In the genomic region with DNA sequence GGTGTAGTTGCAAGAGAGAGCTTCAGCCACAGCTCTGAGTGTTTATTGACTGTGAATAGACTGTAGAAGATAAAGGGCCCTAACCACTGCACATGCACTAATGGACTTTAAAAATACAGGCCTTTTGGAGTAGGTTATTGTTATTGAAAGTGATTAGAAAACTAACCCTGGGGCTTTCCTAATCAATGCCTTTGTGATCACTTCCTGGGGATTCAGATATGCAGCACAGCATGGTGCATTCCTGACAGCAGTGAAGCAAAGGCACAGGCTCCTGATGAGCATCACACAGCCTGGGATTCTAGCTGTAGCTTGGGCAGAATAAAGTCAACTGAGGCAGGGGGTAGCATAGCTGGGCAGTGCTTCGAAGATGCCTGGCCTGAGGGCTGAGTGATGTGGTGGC, we compare ENCODE assay signal across 22 mouse cellular contexts.
DNase-seq lines count a peak whose midpoint lies in the region; ATAC-seq and TF ChIP-seq lines count a peak whose summit lies in the region.
"Had no signal": no experiment of that assay in that cellular context is flagged by ENCODE, and none has a peak within 500 bp of the region (broad histone marks: within the 10 kb centered on the region; RNA-seq: fewer than 3 reads in every experiment).

No protein-coding gene starts in this region.

- H3K4me1 ChIP-seq in CH12.LX (ENCODE audit: control insufficient read depth in 1 of 2, insufficient read depth in 2 of 2) = peaks cover 37 to 48% of the 10 kb centered on the region in 2 experiments
- H3K4me1 ChIP-seq in forebrain, embryonic 15.5 days = no peaks in the 10 kb centered on the region
- peaks cover 4% of the 10 kb centered on the region for H3K4me1 ChIP-seq in heart, embryonic 10.5 days
- H3K4me1 ChIP-seq: hindbrain, embryonic 15.5 days had no signal

- H3K9me3 ChIP-seq in CH12.LX (replicated peaks; ENCODE audit: low read length) = peaks cover 2% of the 10 kb centered on the region
- no peaks in the 10 kb centered on the region for H3K9me3 ChIP-seq in forebrain, embryonic 15.5 days
- H3K9me3 ChIP-seq in heart, embryonic 10.5 days = no peaks in the 10 kb centered on the region
- H3K9me3 ChIP-seq: embryonic facial prominence, embryonic 15.5 days; forebrain, embryonic 10.5 days; heart, embryonic 15.5 days; hindbrain, embryonic 10.5 days; hindbrain, embryonic 15.5 days had no signal

- TF ChIP-seq RAD21 in CH12.LX (IDR thresholded peaks at IDR 0.05; ENCODE audit: low read depth, low read length) = no peak

- no peak overlapping the region; the same call in 1 of the 2 replicates for H3K9ac ChIP-seq in CH12.LX (ENCODE audit: insufficient read depth, low read depth)
- no peak overlapping the region for H3K9ac ChIP-seq in forebrain, embryonic 15.5 days (replicated peaks)
- H3K9ac ChIP-seq: embryonic facial prominence, embryonic 15.5 days; heart, embryonic 15.5 days; hindbrain, embryonic 15.5 days had no signal

- 19% methylated on average over 1 of the region's 1 CpGs for WGBS in forebrain, embryonic 15.5 days
- 6% methylated on average over 1 of the region's 1 CpGs for WGBS in heart, embryonic 10.5 days

- H3K79me2 ChIP-seq in CH12.LX (replicated peaks; ENCODE audit: control insufficient read depth, extremely low read depth, insufficient read depth, poor library complexity, severe bottlenecking) = no peaks in the 10 kb centered on the region

- no peak for TF ChIP-seq POLR2A in CH12.LX (IDR thresholded peaks at IDR 0.05; ENCODE audit: low read depth, low read length)

- H3K4me2 ChIP-seq in CH12.LX (ENCODE audit: insufficient read depth, low read depth, poor library complexity, severe bottlenecking) = peak overlapping the region; percentile 51; the same call in 1 of the 2 replicates
- H3K4me2 ChIP-seq in forebrain, embryonic 15.5 days (replicated peaks) = no peak overlapping the region
- H3K4me2 ChIP-seq: embryonic facial prominence, embryonic 15.5 days; heart, embryonic 11.5 days; heart, embryonic 15.5 days; hindbrain, embryonic 15.5 days had no signal

- peak; percentile 6 for ATAC-seq in CD4-positive, CD25-positive, alpha-beta regulatory T cell, adult 4 months
- peak; percentile 13 for ATAC-seq in inflammation-experienced regulatory T-cells, adult 6 months
- no peak for ATAC-seq in forebrain, embryonic 15.5 days (replicated peaks)
- ATAC-seq: forebrain, embryonic 14.5 days had no signal

- H3K4me3 ChIP-seq in CH12.LX (replicated peaks in 1 of 3; ENCODE audit: low read depth in 2 of 3, low read length in 2 of 3, poor library complexity in 1 of 3) = no peak overlapping the region
- H3K4me3 ChIP-seq in forebrain, embryonic 15.5 days = no peak overlapping the region
- H3K4me3 ChIP-seq in heart, embryonic 10.5 days = no peak overlapping the region
- H3K4me3 ChIP-seq: embryonic facial prominence, embryonic 15.5 days; erythroblast, embryonic 14.5 days; forebrain, embryonic 10.5 days; heart, embryonic 15.5 days; hindbrain, embryonic 10.5 days; hindbrain, embryonic 15.5 days had no signal

- TF ChIP-seq EP300 in CH12.LX (IDR thresholded peaks at IDR 0.05; ENCODE audit: low read length) = no peak

- dilution Hi-C loops in CH12.LX (cut with MboI; ENCODE audit: extremely low pct_ligation_motif_present, extremely low pct_unique_long_range_greater_than_20kb, low sequenced_read_pairs) = no loop called here

- no peaks in the 10 kb centered on the region for H3K27me3 ChIP-seq in CH12.LX (replicated peaks)
- no peaks in the 10 kb centered on the region for H3K27me3 ChIP-seq in forebrain, embryonic 15.5 days
- no peaks in the 10 kb centered on the region for H3K27me3 ChIP-seq in heart, embryonic 10.5 days (ENCODE audit: insufficient read depth, poor library complexity, severe bottlenecking)
- H3K27me3 ChIP-seq: embryonic facial prominence, embryonic 15.5 days; heart, embryonic 15.5 days; hindbrain, embryonic 15.5 days had no signal

- peak overlapping the region; percentile 88 for H3K27ac ChIP-seq in CH12.LX (ENCODE audit: insufficient read depth, low read depth)
- H3K27ac ChIP-seq in forebrain, embryonic 15.5 days (replicated peaks) = no peak overlapping the region
- no peak overlapping the region for H3K27ac ChIP-seq in heart, embryonic 10.5 days
- H3K27ac ChIP-seq: embryonic facial prominence, embryonic 15.5 days; forebrain, embryonic 10.5 days; heart, embryonic 15.5 days; hindbrain, embryonic 10.5 days; hindbrain, embryonic 15.5 days had no signal

- no peaks in the 10 kb centered on the region for H3K36me3 ChIP-seq in CH12.LX (replicated peaks in 1 of 2; ENCODE audit: control insufficient read depth in 1 of 2, insufficient read depth in 1 of 2, low read length in 1 of 2)
- H3K36me3 ChIP-seq in forebrain, embryonic 15.5 days = no peaks in the 10 kb centered on the region
- no peaks in the 10 kb centered on the region for H3K36me3 ChIP-seq in heart, embryonic 10.5 days
- H3K36me3 ChIP-seq: embryonic facial prominence, embryonic 15.5 days; forebrain, embryonic 10.5 days; G1E; heart, embryonic 15.5 days; hindbrain, embryonic 10.5 days; hindbrain, embryonic 15.5 days had no signal

- in situ Hi-C loops in CH12.LX (cut with MboI; ENCODE audit: low pct_ligation_motif_present, low pct_unique_long_range_greater_than_20kb, low sequenced_read_pairs) = no loop called here

- no peak for TF ChIP-seq CTCF in CH12.LX (conservative IDR thresholded peaks at IDR 0.05 in 1 of 2, IDR thresholded peaks at IDR 0.05 in 1 of 2; ENCODE audit: low read depth in 2 of 2, low read length in 2 of 2)

- DNase-seq in CH12.LX (ENCODE audit: extremely low read depth) = peak; percentile 14
- peak; percentile 94 for DNase-seq in R1 (ENCODE audit: low read depth, low spot score)
- no peak for DNase-seq in Muller cell, postnatal 12 days (ENCODE audit: inconsistent ontology term)
- DNase-seq in heart, embryonic 10.5 days (ENCODE audit: low spot score) = no peak
- DNase-seq: adrenal gland, postnatal 10 days; cerebellum, adult 11 months; cerebellum, adult 8-10 months; cerebellum, postnatal 14 days; gastrocnemius, postnatal 36 days; kidney, adult 18-20 months had no signal

TF ChIP-seq in CH12.LX, 34 proteins besides CTCF, POLR2A, EP300 and RAD21:
- TF ChIP-seq ZNF384 (IDR thresholded peaks at IDR 0.05; ENCODE audit: low read depth, low read length) (no peak), GABPA (IDR thresholded peaks at IDR 0.05; ENCODE audit: insufficient replicate concordance, low read depth, low read length) (no peak), BHLHE40 (IDR thresholded peaks at IDR 0.05; ENCODE audit: low read depth, low read length) (no peak), MYC (IDR thresholded peaks at IDR 0.05; ENCODE audit: low read depth, low read length) (no peak), MXI1 (IDR thresholded peaks at IDR 0.05; ENCODE audit: low read depth, low read length) (no peak; the same call in 1 of the 2 replicates), POLR2AphosphoS2 (IDR thresholded peaks at IDR 0.05; ENCODE audit: low read depth, low read length) (no peak), MAZ (IDR thresholded peaks at IDR 0.05; ENCODE audit: low read depth, low read length) (no peak), ZC3H11A (IDR thresholded peaks at IDR 0.05; ENCODE audit: low read depth, low read length) (no peak), ETS1 (conservative IDR thresholded peaks at IDR 0.05; ENCODE audit: low read depth, low read length) (no peak), TBP (conservative IDR thresholded peaks at IDR 0.05; ENCODE audit: low read depth, low read length) (no peak), KAT2A (IDR thresholded peaks at IDR 0.05; ENCODE audit: insufficient replicate concordance, low read length) (no peak), E2F4 (IDR thresholded peaks at IDR 0.05; ENCODE audit: insufficient replicate concordance, low read depth, low read length) (no peak), SMC3 (IDR thresholded peaks at IDR 0.05; ENCODE audit: low read depth, low read length) (no peak), CHD1 (IDR thresholded peaks at IDR 0.05; ENCODE audit: low read depth, low read length) (no peak), USF2 (conservative IDR thresholded peaks at IDR 0.05; ENCODE audit: low read depth, low read length) (no peak), USF1 (IDR thresholded peaks at IDR 0.05; ENCODE audit: low read depth, low read length) (no peak), MAX (IDR thresholded peaks at IDR 0.05; ENCODE audit: low read length) (no peak), MEF2A (IDR thresholded peaks at IDR 0.05; ENCODE audit: borderline replicate concordance, low read depth, low read length) (no peak), RCOR1 (conservative IDR thresholded peaks at IDR 0.05; ENCODE audit: low read depth, low read length) (no peak), HCFC1 (IDR thresholded peaks at IDR 0.05; ENCODE audit: low read depth, low read length) (no peak)

Comparison
In these comparisons a context has a peak if more than half of its experiments do, and no peak if none do; other contexts are left out.
1. DNase-seq: peak in CH12.LX (single experiment) and R1 (single experiment); none in Muller cell, postnatal 12 days (single experiment) and heart, embryonic 10.5 days (single experiment).